Mouse (Mus musculus): ENCODE data around the gene Nfib.

Nfib gene

DNA sequence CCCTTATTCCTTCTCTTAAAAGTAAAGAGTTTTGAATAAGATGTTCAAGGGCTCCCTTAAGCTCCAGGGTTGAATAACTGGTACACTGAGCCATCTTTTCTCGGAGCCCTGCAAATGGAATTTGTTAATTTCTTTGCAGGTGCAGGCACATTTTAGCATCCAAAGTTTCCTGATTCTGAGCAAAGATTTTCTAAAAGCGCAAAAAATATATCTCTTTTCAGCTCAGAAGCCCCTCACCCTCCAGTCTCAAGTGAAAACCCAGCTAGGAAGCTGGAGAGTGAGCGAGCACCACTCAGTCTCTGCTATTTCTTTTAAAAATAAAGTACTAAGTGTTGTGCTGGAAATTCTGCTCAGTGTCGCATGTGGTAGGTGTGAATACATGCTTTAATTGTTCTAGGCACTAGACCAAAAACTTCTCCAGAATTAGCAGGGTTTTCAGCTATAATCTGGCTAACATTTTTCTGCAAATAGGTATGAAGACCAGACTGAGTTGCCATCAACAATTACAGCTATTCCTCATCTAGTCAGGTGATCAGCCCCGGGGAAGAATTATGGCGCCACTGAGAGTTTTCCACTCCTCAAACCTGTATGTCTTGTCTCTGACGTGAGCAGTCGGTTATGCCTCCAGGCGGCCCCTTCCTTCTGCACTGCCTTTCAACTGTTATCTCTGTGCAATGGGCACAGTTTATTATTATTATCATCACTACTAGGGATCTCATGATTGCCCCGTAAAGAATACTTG is 162.7 kb downstream of the Nfib start:
- no peak for DNase-seq (ENCODE audit: low read depth, low spot score)

DNA sequence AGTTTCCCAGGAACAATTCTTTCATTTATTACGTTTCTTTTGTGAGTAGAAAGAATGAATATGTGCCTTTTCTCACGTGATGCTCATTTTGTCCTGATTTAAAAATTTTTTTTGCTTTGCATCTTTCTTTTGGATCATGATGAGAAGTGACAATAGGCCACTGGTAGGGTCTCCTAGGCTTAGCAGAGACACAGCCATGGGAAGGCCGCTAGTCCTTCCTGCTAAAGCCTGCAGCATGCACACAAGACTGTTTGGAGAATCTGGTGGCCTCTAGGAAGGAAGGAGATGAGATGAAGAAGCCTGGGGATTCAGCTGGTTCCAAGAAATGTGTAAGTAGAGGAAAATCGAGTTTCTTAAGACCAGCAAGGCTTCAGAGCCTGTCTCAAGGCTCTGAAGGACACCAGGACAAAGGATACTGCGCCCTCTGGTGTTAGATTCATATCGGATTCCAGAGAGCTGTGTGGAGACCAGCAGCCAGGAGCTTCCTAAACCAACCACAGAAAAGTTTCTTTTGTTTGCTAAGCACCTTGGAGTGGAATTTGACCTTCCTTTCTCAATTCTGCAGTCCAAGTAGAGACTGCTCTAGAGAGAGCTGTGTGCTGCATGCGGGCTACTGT is 163.5 kb downstream of the Nfib start:
- DNase-seq (ENCODE audit: low read depth, low spot score) = peak; percentile 78

DNA sequence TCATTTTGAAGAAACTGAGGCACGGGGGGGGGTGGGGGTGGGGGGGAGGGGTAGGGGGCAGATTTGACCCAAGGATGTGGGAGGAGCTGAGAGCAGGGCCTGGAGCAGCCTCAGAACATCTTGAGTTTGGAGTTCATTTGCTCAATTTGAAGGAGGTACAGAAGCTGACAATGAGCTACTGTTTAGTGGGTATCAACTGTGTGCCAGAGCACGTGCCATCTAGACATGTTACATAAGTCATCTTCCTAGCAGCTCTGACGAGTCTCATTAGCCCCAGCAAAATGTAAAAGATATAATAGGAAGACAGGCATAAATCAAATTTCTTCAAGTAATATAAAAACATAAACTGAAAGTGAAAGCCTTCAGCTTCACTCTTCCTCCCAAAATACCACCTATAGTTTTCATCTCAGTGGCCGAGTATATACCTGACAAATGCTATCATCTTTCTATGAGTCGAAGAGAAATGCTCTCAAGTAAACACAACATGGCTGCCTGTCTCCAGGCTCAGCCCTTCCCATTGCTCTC is 165.0 kb downstream of the Nfib start:
- no peak for DNase-seq (ENCODE audit: low read depth, low spot score)

DNA sequence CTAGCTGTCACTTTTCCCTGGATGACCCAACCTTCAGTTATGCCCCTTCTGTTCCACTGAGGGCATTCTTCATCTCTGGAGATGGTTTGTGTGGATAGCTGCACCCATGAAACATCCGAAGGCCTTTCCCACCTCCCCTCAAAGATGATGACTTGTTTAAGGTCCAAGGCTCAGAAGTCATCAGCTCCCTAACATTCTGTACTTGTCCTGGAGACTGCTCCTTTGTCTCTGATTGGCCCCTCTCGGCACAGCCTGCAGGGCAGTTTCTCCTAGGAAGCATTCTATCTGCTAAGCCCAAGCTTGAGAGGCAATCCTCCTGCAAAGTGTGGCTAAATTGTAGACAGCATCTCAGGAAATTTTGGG is 165.5 kb downstream of the Nfib start:
- no peak for DNase-seq (ENCODE audit: low read depth, low spot score)

DNA sequence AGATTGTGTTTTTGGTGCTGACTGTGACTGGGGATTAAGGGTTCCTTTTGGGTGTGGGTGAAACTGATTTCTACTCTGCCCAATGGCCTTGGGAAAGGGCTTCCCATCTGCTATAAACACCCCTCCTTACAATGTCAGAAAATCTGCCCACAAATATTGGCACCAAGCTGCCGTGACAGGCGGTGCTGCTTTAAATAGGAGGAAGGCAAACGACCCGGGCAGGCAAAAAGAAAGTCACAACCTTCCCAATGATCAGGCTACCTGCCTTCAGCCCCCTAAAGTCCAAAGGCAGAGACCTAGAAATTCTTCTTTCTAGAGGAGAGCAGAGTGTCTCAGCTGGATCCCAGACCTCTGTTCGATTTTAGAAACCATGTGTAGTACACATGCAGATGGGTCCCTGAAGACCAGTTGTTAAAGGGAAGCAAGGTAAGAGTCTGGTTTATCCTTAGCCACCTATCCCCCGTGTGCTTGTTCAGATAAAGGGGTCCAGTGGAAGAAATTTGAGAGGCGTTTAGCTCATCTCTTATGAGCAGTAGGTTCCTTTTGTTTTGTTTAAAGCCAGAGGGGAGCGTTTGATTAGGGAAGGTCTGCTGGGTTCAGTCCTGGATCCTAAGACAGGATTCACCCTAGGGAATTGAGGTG is 166.0 kb downstream of the Nfib start:
- DNase-seq (ENCODE audit: low read depth, low spot score) = no peak

DNA sequence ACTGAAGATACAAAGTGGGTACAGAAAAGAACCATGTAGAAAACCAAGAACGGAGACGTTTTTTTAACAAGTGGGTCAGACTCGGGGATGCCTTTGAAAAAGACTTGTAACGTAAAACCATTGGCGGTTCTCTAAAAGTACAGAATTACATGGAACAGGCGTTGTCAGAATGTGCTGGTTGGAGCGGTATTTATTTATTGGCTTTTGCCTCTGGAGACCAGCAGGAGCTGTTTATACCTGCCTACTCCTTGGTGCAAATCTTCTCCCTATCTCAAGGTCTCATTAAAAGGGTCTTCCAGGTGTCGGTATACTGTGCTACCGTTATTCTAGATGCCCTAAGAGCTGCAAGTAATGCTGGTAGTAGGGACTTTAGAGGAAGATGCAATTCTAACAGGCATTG is 166.7 kb downstream of the Nfib start:
- DNase-seq (ENCODE audit: low read depth, low spot score) = no peak

DNA sequence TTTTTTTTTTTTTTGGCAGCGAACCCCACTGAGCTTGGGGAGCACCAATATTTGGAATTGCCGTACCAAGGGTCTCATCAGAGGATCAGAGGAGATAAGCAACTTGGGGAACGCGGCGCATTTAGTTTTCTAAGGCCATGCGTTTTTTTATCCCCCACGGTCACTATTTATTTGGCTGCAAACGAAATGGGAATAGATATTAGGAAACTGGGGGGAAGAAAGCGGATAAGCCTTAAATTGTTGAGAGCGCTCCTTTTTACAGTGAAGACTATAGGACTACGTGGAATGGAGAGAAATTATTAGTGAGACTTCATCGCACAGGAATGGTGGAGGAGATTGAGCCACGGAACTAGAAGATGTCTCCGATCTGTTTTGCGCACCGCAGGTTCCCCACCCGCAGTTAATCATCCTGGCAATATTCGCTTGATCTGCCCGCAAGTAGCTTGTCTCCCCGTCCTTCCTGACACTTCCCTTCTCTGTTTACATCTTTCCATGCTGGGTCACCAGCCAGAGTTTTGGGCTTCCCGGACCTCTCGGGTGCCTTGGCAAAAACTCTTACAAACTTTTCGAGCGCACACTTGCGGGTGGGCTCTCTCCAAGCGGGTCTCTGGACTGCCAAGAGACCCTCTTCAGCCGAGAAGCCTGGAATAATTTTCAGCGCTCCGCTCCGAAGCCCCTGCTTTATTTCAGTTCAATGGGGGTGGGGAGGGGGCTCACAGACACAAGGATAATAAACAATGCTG is 167.3 kb downstream of the Nfib start:
- no peak for DNase-seq (ENCODE audit: low read depth, low spot score)

DNA sequence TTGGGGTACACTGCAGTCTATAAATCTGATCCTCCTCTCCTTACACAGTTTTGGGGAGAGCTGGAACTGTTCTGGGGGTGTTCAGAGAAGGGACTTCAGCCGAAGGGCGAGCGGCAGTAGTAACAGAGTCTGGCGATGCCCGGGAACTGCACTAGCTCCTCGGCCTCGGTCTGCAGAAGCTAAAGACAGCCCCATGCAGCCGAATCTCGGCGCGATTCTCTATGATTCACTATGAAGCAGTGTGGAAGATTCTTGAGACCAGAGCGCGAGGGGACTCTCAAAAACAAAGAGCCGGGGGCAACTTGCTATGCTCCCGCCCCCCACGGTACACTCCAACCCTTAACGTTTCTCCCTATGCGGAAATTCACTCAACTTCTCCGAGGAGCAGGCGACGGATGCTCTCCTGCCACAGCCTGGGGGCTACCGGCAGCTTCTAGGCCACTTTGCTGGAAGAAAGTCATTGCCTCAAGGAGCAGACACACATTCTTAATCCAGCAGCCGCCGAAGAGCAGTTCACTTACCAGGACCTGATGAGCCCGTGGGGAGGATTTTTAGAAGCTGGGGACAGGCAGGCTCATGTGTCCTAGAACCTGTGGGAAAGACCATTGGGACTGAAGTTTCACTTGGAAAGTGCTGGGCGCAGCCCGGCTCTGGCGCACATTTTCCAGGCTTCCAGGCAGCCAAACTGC is 168.1 kb downstream of the Nfib start:
- no peak for DNase-seq (ENCODE audit: low read depth, low spot score)

DNA sequence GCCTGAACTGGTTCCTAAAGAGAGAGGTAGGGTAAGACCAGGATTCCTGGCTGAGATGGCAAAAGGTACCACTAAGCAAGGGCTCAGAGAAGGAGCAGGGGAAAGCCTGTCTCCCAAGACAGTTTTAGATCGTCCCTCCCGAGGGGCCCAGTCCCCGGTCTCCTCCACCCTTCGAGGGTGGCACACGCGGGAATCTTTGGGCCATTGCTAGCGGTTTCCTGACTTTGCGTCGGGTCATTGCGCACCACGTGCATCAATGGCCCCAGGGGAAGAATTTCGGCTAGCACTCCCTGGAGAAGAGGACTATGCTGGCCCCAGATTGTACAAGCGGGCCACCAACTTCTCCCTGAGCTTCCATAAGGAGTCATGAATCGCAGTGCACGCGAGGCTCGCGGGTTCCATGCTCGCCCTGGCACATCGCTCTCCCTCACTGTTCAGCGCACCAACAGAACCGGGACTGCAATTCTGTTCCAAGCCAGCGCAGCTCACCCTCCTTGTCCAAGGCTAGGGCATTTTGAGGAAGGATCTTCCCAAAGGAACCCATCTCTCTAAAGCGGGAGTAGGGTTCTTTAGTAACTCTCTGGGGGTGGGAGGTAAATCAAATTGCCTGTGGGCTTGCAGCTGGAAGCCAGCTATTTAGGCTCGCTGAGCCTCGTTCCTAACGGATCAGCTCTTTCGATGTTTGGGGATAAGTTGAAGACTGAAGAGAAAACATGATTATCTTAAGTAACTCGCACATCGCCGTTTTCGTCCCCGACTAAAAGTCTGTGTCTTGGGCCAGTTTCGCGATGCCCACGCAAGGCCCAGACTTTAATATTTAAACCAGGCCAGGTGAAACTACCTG is 168.9 kb downstream of the Nfib start:
- no peak for DNase-seq (ENCODE audit: low read depth, low spot score)

DNA sequence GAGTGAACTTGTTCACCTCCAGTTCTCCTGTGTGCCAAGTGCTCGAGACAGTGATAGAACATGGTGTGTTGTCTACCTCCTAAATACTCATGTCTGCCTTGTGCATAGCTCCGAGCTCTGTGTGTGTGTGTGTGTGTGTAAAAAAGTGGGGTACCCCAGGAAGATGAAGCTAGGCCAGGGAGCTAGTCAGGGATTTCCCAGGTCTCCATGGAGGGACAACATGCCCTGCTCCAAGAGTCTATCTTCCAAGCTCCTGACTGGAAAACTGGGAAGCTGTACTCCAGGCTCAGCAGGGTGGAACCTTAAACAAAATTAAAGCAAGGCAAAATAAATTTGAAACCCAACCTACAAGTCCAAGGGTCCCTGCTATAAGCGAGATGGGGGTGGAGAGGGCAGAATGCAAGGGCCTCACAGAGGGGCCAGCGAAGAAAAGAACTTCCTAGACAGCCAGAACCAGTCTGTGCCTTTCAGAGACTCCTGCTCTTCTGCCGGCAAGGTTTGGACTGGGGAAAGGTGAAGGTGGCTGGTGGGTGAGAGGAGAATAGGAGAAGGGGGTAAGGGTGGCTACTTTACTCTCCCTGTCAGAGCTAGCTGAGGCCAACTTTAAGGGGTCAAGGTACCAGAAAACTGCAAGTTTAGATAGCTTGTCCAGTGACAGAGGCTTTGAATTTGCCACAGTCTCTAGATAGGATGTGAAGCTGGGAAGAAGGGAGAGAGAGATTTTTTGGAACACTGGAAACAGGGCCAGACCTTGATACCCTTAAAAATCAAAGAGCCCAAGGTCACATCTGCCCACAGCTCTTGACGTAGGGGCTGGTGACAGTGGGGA is 169.7 kb downstream of the Nfib start:
- DNase-seq (ENCODE audit: low read depth, low spot score) = no peak

DNA sequence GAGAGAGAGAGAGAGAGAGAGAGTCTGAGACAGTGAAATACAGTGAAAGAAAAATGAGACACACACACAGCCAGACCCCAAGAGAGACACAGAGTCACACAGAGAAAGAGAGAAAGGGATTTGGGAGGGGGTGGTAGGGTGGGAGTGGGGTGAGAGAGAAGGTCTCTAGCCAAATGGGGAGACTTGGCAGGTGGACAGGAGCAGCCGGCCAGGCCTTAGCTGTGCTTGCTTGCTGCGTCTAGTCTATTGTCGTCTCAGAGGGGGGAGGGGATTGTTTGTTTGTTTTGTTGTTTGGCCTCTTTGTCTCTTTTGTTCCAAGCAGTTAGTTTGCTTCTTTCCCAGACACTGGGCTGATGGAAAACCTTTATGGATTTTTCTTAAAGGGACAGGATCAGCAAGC is 172.3 kb downstream of the Nfib start:
- DNase-seq (ENCODE audit: low read depth, low spot score) = no peak

DNA sequence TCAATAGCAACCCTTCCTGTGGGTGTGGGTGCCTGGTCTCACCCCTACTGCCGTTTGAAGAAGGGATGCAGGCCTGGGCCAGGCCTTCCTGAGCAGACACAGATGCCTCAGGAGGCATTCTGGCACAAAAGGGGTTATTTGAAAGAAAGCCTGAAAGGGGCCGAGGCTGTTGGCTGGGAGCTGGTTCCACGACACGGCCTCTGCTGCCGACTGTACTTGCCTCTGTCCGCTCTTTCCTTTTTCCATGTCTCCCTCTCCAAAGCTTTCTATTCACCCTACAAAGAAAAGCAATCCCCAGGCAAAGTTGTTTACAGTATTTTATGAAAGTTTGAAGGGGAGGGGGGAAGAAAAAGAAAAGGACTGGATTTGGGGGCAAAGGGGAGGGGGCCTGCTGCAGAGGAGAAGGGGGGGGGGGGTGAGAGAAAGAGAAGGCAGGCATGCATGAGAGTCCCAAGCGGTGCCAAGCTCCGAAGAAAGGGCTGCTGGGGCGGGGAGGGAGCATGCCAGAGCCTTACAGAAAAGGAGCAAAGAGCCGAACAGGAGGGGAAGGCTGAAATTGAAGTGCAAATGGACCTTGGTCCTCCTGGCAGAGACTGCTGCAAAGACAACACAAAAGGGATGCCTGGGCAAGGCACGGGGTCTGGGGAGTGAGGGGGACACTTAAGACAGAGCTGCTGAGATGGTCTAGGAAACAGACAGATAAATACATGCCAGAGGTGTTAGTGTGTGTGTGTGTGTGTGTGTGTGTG is 172.9 kb downstream of the Nfib start:
- DNase-seq (ENCODE audit: low read depth, low spot score) = no peak

DNA sequence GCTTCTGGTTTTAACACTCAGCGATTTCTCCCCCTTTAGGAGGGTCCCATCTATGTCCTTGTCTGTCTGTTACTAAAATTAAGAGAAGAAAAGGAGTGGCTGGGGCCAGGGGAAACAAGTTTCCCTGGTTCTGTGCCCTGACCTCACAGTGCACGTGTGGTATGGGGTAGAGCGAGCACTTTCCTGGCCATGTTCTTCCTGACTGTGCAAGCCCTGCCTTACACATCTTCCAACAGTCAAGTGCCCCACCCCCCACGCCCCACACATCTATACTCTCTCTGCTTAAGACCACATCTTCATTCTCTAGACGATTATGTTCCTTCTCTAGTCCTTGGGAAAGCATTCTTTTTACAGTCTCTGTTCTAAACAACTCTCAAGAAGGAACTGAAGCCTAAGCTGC is 173.6 kb downstream of the Nfib start:
- no peak for DNase-seq (ENCODE audit: low read depth, low spot score)

DNA sequence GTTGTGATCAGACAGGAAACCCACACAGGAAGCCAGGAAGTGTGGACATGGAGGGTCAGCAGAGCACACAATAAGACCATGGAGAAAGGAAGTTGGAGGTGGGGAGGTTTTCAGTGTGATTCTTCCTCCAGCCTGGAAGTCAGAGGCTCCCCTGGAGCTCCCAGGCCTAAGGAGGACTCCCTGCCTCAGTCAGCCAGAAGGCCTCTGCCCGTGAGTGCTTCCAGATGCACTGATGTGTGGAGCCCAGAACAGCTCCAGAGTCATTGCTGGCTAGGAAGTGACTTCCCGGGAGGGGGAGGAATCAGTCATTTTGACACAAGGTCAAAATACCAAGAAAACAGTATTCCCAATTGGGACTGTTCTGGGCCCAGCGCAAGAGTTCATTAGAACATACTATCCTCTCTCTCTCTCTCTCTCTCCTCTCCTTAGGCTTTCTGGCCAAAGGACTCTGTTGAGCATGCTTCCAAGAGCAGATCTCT is 174.6 kb downstream of the Nfib start:
- DNase-seq (ENCODE audit: low read depth, low spot score) = no peak

DNA sequence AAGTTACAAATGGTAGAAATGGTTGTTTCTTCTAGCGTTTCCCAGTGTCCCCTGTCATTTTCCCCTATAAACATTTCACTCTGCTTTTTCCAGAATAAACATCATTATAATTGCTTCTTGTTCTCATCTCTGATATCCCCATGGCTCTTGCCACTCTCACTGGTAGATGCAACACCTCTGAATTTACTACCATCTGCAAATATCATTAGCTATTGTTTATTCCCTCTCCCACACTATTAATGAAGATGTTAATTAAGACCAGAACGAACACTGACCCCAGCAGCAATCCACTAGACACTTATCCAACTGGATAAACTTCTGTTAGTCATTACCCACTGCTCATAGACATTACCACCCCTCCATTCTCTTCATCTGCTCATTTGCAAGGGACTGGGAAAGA is 176.6 kb downstream of the Nfib start:
- DNase-seq (ENCODE audit: low read depth, low spot score) = no peak

DNA sequence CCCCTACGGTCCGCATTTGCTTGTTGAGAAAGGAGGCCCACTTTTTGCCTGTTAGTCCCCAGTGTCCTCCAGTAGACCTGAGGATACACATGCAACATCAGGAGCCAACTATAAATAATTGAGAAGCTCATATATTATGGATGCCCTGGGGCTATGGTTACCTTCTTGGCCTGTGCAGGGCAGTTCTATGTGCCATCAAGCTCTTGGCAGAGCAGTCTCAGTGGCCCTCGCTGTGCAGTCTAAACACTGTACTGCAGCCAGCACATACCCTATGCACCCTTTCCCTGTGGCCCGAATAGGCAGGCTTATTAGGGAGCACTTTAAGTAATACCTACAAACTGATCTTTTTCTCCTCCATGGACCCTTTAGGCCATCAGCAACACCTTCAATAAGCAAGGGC is 185.6 kb downstream of the Nfib start:
- DNase-seq (ENCODE audit: low read depth, low spot score) = no peak

DNA sequence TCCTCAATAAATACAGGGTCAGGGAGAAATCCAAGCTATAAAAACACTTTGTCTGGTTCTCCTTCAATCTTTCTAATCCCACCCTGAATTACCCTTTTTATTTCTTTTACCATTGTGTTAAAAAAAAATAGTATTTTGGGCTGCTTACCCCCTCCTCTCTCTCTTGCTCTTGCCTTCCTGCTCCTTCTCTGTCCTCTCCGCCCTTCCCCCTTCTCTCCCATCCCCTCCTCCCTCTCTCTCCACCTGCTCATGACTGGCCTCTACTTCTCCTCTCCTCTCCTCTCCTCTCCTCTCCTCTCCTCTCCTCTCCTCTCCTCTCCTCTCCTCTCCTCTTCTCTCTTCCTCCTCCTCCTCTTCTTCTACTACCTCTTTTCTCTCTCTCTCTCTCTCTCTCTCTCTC is 187.4 kb downstream of the Nfib start:
- DNase-seq (ENCODE audit: low read depth, low spot score) = no peak

DNA sequence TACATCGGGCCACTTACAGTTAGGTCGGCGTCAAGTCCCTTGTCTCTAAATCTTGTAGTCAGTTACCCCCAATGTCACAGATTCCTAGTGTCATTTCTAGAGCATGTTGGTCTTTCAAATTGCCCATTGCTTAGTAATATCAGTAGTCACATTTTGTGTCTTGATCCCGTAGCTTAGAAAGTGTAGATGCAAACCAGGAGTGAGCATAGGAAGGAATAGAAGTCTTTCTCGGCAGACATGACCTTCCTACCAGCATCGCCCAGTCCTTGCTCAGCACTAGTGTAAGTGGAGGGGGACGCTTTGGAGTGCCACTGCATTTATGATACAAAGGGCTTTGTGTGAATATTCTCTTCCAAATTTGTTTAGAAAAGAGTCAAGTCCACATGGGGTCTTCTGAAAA is 188.2 kb downstream of the Nfib start:
- DNase-seq (ENCODE audit: low read depth, low spot score) = no peak

DNA sequence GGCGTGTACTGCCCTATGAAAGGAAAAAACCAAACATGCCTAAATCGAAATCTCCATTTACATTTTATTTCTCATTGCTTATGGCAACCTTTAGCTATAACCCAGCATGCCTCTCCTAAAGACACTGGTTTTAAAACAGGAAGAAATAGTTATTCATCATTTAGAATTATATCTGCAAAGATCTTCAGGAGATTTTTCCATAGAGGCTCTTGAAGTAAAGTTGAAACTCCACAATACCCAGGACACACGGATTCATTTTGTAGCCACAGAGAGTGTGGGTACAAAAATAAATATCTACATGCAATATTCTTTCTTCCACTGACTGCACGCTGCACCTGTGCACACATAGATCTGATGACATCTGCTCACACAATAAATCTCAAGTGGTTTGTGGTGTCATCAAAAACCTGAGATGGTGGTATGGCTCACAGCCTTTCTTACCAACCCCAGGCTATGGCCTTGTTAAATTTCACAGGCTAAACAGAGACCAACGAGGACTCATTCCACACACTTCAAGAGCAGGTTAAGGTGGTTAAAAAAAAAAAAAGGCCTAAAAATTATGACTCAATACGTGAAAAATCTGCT is 189.2 kb downstream of the Nfib start:
- DNase-seq (ENCODE audit: low read depth, low spot score) = peak; percentile 58
